Mouse (Mus musculus) embryonic facial prominence, embryonic 13.5 days (tissue): ENCODE measurements around the gene Poln. TPM values are rescaled to one million over a fixed set of nuclear protein-coding genes. Genes with fewer than 3 reads are reported as not detected.

Experiments
- ATAC-seq: fragments of 200-750 bp; cut with Nextera tagmentation; 2 replicates; pipeline ENCODE4 v1.8.0; 2017; ENCODE audit warnings: low read depth; ENCODE audit not compliant: insufficient number of reproducible peaks, insufficient read depth, low FRiP score, low TSS enrichment
- H3K27ac ChIP-seq: fragments of 300-500 bp; sonication (generic); 2 replicates; pipeline ENCODE4 v1.5.1; 2015; ENCODE audit warnings: moderate library complexity, mild to moderate bottlenecking, inconsistent platforms
- H3K27me3 ChIP-seq: fragments of 300-500 bp; sonication (generic); 2 replicates; pipeline ENCODE4 v1.6.1; 2015; ENCODE audit warnings: mild to moderate bottlenecking, inconsistent platforms
- H3K36me3 ChIP-seq: fragments of 300-500 bp; sonication (generic); 2 replicates; pipeline ENCODE4 v1.6.1; 2015; ENCODE audit warnings: mild to moderate bottlenecking, inconsistent platforms
- H3K4me1 ChIP-seq: fragments of 300-500 bp; sonication (generic); 2 replicates; pipeline ENCODE4 v1.6.1; 2015; ENCODE audit warnings: inconsistent platforms
- H3K4me2 ChIP-seq: fragments of 300-500 bp; sonication (generic); 2 replicates; pipeline ENCODE4 v1.6.1; 2015; ENCODE audit warnings: moderate library complexity, mild to moderate bottlenecking, inconsistent platforms
- H3K4me3 ChIP-seq: fragments of 300-500 bp; sonication (generic); 2 replicates; pipeline ENCODE4 v1.5.1; 2015; ENCODE audit warnings: mild to moderate bottlenecking, inconsistent platforms
- H3K9ac ChIP-seq: fragments of 300-500 bp; sonication (generic); 2 replicates; pipeline ENCODE4 v1.6.1; 2015; ENCODE audit warnings: mild to moderate bottlenecking, inconsistent platforms
- H3K9me3 ChIP-seq: fragments of 300-500 bp; sonication (generic); 2 replicates; pipeline ENCODE4 v1.6.1; 2016; ENCODE audit warnings: inconsistent platforms
- WGBS: fragments of 180-500 bp; shearing (Covaris S2); methylation state at CpG from one replicate; pipeline ENCODE4 v1.1.7; 2015; ENCODE audit warnings: mixed read lengths; 5-methylcytosine and 5-hydroxymethylcytosine counted together
- polyA plus RNA-seq: library from polyadenylated mRNA; unstranded; fragments of >200 nt; fragmentation: Nextera tagmentation; extraction: Ambion mirVana; gene quantifications from 2 replicates; pipeline ENCODE4 v1.2.1, GENCODE M21; 2015

The Poln gene
- polyA plus RNA-seq, 1 experiment from 2014 or later = 0.60 TPM

DNA sequence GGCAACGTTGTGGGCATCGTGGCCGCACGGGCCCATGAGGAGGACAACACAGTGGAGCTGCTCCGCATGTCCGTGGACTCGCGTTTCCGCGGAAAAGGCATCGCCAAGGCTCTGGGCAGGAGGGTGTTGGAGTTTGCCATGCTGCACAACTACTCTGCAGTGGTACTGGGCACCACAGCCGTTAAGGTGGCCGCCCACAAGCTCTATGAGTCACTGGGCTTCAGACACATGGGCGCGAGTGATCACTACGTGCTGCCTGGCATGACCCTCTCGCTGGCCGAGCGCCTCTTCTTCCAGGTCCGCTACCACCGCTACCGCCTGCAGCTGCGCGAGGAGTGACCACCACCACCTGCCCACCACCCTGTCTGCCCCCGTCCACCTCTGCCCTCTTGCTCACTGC is 168.4 kb downstream of the Poln start:
- 94% methylated on average over 25 of the region's 25 CpGs for WGBS
- Histone ChIP-seq H3K4me1 (peaks cover 18% of the 10 kb centered on the region), H3K9me3 (no peaks in the 10 kb centered on the region), H3K9ac (no peak overlapping the region), H3K27ac (no peak overlapping the region), H3K4me3 (no peak overlapping the region), H3K36me3 (no peaks in the 10 kb centered on the region), H3K27me3 (peaks cover 46% of the 10 kb centered on the region), H3K4me2 (no peak overlapping the region)
- ATAC-seq = no peak

DNA sequence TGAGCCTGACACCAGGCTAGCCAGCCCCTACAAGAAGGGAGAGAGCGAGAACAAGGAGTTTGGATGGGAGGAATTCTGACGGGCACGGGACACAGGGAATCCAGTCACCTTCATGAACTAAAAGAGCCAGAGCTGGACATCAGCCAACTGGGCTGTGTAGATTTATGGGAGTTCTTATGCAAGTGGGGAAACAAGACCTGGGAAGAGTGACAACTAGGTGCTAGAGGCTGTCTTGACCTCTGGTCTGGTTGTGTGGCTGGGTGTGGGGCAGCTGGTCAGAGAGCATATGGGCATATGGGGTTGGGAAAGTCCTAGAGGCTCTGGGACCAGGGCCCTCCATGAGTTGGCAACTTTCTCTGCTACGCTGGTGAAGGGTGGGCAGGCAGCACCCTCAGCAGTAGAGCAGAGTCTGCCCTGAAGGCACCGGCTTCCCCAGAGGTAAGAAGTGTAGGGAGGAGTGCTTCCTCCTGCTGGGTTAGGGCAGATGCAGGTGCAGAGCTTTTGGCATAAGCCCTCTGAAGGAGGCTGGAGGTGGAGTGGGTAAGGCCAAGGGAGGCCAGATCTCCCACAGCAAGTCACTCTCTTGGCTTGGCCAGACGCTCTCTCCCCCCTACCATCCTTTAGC is 169.7 kb downstream of the Poln start:
- H3K9ac ChIP-seq = no peak overlapping the region
- no peak overlapping the region for H3K4me3 ChIP-seq
- peaks cover 58% of the 10 kb centered on the region for H3K27me3 ChIP-seq
- H3K27ac ChIP-seq = no peak overlapping the region
- no peak overlapping the region for H3K4me2 ChIP-seq
- WGBS = 80% methylated on average over 6 of the region's 6 CpGs
- no peaks in the 10 kb centered on the region for H3K9me3 ChIP-seq
- H3K36me3 ChIP-seq = no peaks in the 10 kb centered on the region
- ATAC-seq = no peak
- peaks cover 22% of the 10 kb centered on the region for H3K4me1 ChIP-seq

DNA sequence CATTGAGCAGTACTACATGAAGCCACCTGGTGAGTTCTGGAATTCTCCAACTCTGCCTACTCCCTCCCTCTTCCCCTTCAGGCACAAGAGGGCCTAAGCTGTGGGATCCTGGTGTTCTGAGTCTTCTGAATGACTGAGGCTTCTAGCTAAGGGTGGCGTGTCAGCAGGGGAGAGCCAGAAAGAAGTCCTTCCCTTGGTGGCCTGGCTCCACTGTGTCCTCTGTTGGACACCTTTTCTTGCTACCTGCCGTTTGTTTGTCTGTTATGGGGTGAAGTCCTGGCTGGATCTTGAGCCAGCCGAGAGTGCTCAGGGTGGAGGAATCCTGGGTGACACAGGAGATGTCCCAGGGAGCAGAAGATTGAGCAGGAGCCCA is 170.8 kb downstream of the Poln start:
- Histone ChIP-seq H3K36me3 (no peaks in the 10 kb centered on the region), H3K4me2 (no peak overlapping the region), H3K27me3 (peaks cover 66% of the 10 kb centered on the region), H3K9me3 (no peaks in the 10 kb centered on the region), H3K4me1 (peaks cover 22% of the 10 kb centered on the region), H3K9ac (no peak overlapping the region), H3K4me3 (no peak overlapping the region), H3K27ac (no peak overlapping the region)
- no peak for ATAC-seq
- 82% methylated on average over 3 of the region's 3 CpGs for WGBS

DNA sequence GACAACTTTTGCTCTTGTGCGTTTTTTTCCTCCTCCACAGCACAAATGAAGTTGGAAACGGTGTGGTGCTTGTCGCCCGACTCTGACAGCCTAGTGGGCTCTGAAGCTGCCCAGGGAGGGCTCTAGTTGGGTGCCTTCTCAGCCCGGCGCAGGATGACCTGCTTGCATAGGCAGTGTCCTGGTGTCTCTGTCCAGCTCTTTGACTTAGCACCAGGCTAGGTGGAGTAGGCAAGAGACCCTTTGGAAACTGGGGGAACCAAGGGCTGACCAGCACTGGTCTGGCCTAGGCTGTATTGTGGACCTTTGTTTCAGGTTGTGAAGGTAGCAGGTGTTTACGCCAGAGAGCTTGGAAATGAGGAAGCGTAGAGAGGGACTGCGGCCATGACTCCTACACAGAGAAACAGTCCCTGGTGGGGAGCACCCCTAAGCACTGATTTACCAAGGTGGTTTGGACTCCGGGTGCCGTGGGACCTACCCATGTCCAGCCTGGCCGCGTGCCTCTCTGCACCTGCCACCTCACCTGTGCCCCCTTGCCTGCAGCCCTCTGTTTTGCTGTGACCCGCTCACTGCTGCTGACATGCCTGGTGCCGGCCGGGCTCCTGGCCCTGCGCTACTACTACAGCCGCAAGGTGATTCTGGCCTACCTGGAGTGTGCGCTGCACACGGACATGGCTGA is 171.3 kb downstream of the Poln start:
- WGBS = 67% methylated on average over 20 of the region's 20 CpGs
- ATAC-seq = no peak
- Histone ChIP-seq H3K9ac (no peak overlapping the region), H3K4me3 (peak overlapping the region; percentile 67), H3K4me1 (peaks cover 22% of the 10 kb centered on the region), H3K36me3 (no peaks in the 10 kb centered on the region), H3K9me3 (no peaks in the 10 kb centered on the region), H3K27me3 (peaks cover 66% of the 10 kb centered on the region), H3K4me2 (peak overlapping the region; percentile 97), H3K27ac (no peak overlapping the region)

DNA sequence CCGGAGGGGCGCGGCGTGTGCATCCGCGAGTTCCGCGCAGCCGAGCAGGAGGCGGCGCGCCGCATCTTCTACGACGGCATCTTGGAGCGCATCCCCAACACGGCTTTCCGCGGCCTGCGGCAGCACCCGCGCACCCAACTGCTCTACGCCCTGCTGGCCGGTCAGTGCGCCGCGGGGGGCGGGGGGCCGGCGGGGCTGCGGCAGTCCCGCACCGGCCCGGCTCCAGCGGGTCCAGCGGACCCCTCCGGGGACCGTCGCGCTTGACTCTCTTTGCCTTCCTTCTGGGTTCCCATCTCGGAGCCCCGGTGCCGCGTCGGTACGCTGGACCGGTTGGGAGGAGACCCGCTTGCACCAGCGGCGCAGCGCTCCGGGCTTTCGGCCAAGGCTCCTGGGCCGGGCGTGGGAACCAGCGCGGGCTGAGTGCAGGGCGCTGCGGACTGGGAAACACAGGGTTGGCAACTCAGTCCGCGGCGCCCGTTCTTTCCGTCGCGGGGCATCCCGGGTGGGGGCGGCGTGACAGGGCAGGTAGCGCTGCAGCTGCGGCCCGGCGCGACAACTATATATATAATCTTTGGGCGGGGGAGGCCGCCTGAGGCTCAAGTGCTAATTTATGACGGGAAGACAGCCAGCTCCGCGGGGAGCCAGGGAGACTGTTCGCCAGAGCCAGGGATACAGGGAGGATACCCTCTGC is 172.1 kb downstream of the Poln start:
- H3K9ac ChIP-seq = peak overlapping the region; percentile 64
- H3K4me1 ChIP-seq = peaks cover 22% of the 10 kb centered on the region
- peak overlapping the region; percentile 97 for H3K4me2 ChIP-seq
- H3K4me3 ChIP-seq = peak overlapping the region; percentile 67
- ATAC-seq = no peak
- WGBS = under 1% methylated on average over 77 of the region's 80 CpGs
- H3K36me3 ChIP-seq = no peaks in the 10 kb centered on the region
- H3K9me3 ChIP-seq = no peaks in the 10 kb centered on the region
- H3K27me3 ChIP-seq = peaks cover 66% of the 10 kb centered on the region
- H3K27ac ChIP-seq = no peak overlapping the region

DNA sequence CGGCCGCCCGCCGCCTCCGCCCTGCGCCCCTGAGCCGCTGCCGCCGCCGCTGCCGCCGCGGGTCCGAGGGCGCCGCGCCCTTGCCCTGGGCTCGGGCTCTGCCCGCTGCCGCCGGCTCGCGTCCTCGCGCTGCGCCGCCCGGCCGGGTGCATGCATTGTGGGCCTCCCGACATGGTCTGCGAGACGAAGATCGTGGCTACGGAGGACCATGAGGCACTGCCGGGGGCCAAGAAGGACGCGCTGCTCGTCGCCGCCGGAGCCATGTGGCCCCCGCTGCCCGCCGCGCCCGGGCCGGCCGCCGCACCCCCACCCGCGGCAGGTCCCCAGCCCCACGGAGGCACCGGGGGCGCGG is 172.6 kb downstream of the Poln start:
- Histone ChIP-seq H3K27ac (no peak overlapping the region), H3K36me3 (no peaks in the 10 kb centered on the region), H3K9me3 (no peaks in the 10 kb centered on the region), H3K4me2 (peak overlapping the region; percentile 97), H3K4me3 (peak overlapping the region; percentile 67), H3K4me1 (peaks cover 22% of the 10 kb centered on the region), H3K9ac (peak overlapping the region; percentile 64), H3K27me3 (peaks cover 66% of the 10 kb centered on the region)
- 1% methylated on average over 46 of the region's 55 CpGs for WGBS
- no peak; the same call in 1 of the 2 replicates for ATAC-seq

DNA sequence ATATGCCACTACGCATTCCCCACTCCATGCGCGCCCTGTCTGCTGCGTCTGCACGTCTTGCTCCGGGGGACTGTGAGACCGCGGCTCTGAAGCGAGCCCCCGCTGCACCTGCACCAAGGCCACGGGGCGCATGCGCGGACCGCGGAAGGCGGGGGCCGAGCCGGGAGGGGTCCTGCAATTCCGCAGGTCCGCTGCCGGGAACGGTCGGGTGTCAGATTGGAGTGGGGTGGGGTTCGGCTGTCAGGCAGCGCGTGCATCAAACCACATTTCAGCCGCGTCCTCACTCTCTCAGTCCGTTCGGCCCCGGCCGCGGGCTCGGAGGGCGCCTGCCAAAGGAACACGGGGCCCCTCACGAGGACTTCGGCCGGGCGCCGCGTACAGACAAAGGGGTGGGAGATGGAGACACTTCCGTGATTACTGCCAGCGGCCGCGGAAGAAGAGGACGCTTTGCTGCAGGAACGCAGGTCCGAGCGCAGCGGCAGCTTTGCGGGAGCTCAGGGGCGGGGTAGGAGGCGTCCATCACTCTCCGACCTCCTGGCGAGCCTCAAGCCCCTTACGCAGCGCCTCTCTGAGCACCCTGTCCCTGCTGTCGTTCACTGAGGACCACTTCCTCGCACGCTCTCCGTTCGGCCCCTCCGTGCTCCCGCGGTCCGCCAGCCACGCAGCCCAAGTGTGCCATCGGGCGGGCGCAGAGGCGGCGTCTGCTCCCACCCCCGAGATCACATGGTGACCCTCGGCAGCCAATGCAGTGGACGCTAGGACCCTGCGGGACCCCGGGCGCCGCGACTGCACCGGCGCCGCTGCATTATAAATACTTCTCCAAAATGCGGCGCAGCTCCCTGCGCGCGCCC is 173.2 kb downstream of the Poln start, which contains the start of gene Nat8l:
Gene Nat8l, plus strand, starts transcription at position 142 of the 851 bp plus-strand sequence.
- Histone ChIP-seq H3K27me3 (peaks cover 66% of the 10 kb centered on the region), H3K4me3 (peak within 1 kb of the TSS; percentile 67), H3K36me3 (no peaks in the 10 kb centered on the region), H3K27ac (no peak within 1 kb of the TSS), H3K9me3 (no peaks in the 10 kb centered on the region), H3K4me1 (peaks cover 22% of the 10 kb centered on the region), H3K9ac (peak within 1 kb of the TSS; percentile 64), H3K4me2 (peak within 1 kb of the TSS; percentile 97)
- ATAC-seq = peak; percentile 48; the same call in 1 of the 2 replicates
- WGBS = under 1% methylated on average over 90 of the region's 90 CpGs

DNA sequence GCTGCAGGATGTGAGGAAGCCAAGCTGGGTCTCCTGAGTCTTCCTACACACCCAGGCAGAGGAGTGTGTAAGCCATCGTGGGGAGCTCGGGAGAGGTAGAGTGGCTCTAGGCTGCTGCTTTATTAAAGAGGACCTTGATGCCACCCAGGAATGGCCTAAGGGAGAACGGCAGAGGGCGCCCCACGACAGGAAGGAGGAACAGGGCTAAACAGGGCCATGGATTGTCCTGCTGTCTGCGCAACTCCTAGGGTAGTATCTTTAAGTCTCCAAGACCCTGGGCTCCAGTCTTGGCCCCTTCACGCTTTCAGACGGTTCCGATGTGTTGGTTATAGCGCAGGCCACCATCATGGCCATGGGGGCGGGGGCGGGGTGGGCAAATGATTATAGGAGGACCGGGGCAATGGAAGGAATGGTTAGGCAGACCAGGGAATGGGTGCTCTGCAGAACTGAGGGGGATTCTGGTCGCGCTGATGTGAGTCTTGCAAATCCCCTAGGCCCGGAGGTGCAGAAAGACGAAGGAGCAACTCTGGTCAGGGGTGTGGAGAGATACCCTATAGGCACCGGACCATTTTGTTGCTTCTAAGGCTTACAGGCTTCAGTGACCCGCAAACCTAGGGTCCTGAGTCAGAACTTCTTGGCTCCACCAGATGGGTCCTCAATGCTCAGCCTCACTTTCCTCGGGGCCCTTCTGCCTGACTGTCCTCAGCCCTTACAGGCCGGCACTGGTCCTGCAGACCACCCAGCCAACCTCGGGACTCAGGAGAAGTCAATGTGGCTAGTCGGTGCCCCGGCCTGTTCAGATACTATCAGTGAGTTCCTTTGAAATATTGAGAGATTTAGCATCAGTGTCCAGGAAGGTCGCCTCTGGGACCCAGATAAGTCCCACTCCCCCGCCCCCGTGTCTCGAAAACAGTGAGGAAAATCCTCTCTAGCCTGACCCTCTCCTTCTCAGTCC is 174.3 kb downstream of the Poln start:
- Histone ChIP-seq H3K4me2 (peak overlapping the region; percentile 97), H3K4me1 (peaks cover 22% of the 10 kb centered on the region), H3K36me3 (no peaks in the 10 kb centered on the region), H3K9ac (no peak overlapping the region), H3K27me3 (peaks cover 61% of the 10 kb centered on the region), H3K27ac (no peak overlapping the region), H3K4me3 (peak overlapping the region; percentile 67), H3K9me3 (no peaks in the 10 kb centered on the region)
- no peak for ATAC-seq
- 34% methylated on average over 28 of the region's 28 CpGs for WGBS

DNA sequence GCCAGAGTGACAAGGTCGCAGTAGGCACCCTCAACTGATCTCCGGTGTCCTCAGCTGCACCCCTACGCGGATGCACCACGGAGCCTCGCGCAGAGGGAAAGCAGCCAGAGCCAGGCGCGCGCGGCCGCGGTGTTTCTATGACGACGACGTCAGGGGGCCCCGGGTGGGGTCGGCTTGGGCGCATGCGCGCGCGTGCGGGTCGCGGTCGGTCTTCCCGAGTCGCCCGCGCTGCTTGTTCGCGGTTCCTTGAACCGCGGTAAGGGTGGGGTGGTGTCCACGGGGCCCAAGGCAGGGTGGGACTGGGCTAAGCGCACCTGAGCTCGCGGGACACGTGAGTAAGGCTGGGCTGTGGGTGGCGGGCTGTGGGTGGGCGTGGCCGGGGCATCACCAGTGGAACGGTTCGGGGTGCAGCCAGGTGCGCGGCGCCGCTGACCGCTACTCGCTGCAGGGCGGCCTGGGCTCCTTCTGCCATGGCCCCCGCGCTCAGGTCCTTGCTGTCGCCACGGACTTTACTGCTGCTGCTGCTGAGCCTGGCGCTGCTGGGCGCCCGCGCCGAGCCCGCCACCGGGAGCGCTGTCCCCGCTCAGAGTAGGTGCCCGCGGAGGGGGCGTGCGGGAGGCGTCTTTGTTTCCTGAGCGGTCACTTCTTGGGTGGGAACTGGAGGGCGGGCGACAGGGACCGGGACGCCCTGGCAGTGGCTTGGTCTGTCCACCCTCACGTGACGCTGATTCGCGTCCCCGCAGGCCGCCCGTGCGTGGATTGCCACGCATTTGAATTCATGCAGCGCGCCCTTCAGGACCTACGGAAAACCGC is 185.7 kb downstream of the Poln start, which contains the start of gene Gm1673:
Gene Gm1673, plus strand, starts transcription at position 125 of the 813 bp plus-strand sequence.
- peak within 1 kb of the TSS; percentile 91 for H3K4me2 ChIP-seq
- peak; percentile 82 for ATAC-seq
- H3K9ac ChIP-seq = peak within 1 kb of the TSS; percentile 81
- no peaks in the 10 kb centered on the region for H3K27me3 ChIP-seq
- peak within 1 kb of the TSS; percentile 89 for H3K4me3 ChIP-seq
- peak within 1 kb of the TSS; percentile 78 for H3K27ac ChIP-seq
- peaks cover 16% of the 10 kb centered on the region for H3K4me1 ChIP-seq
- under 1% methylated on average over 87 of the region's 88 CpGs for WGBS
- no peaks in the 10 kb centered on the region for H3K9me3 ChIP-seq
- H3K36me3 ChIP-seq = peaks cover 5% of the 10 kb centered on the region; the same call in 1 of the 2 replicates
